Mouse (Mus musculus) small intestine, adult 2 months (tissue): ENCODE measurements around the gene Ror1.

ENCODE experiments used
- CTCF ChIP-seq: fragments of 200-500 bp; IDR thresholded peaks from 2 replicates; pipeline ENCODE4 v1.5.1; 2012; ENCODE audit warnings: low read depth, mild to moderate bottlenecking, control low read depth, inconsistent platforms, low read length, moderate library complexity, mixed read lengths; ENCODE audit not compliant: insufficient replicate concordance, insufficient read length; ENCODE audit errors: extremely low read depth
- POLR2A ChIP-seq: fragments of 200-500 bp; IDR thresholded peaks from 2 replicates; pipeline ENCODE4 v1.6.1; 2012; ENCODE audit warnings: low read depth, mild to moderate bottlenecking, control low read depth, inconsistent platforms, low read length, moderate library complexity

DNA sequence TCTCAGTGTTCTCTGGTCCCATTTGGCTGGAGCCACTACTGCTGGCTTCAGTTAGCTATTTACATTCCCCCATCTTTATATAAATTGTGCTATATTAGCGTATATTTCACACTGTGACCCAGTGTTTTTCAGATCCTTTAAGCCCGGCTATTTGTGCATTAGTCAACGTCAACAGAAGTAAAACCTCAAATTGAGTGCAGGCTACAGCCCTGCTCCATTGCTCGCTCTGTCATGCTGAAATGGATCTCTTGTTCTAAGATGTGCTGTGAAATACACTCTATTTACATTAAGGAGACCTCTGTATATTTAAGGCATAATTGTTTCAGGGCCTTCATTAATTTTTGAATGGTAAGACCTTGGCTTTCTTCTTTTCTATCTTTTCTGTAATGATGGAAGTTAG lies 192.2 kb downstream of the Ror1 start:
- no peak for TF ChIP-seq POLR2A
- no peak for TF ChIP-seq CTCF
